Mouse (Mus musculus) embryonic facial prominence, embryonic 13.5 days (tissue): ENCODE data around the gene Ralgps1. TPM values are rescaled to one million over a fixed set of nuclear protein-coding genes. Genes with fewer than 3 reads are reported as not detected.
A peak's percentile ranks its signal among the peaks of the same experiment; 100 is the strongest.

Experiments used
- ATAC-seq: fragments of 200-750 bp; cut with Nextera tagmentation; 2 replicates; pipeline ENCODE4 v1.8.0; 2017; ENCODE audit warnings: low read depth; ENCODE audit not compliant: insufficient number of reproducible peaks, insufficient read depth, low FRiP score, low TSS enrichment
- H3K27ac ChIP-seq: fragments of 300-500 bp; sonication (generic); 2 replicates; pipeline ENCODE4 v1.5.1; 2015; ENCODE audit warnings: moderate library complexity, mild to moderate bottlenecking, inconsistent platforms
- H3K27me3 ChIP-seq: fragments of 300-500 bp; sonication (generic); 2 replicates; pipeline ENCODE4 v1.6.1; 2015; ENCODE audit warnings: mild to moderate bottlenecking, inconsistent platforms
- H3K36me3 ChIP-seq: fragments of 300-500 bp; sonication (generic); 2 replicates; pipeline ENCODE4 v1.6.1; 2015; ENCODE audit warnings: mild to moderate bottlenecking, inconsistent platforms
- H3K4me1 ChIP-seq: fragments of 300-500 bp; sonication (generic); 2 replicates; pipeline ENCODE4 v1.6.1; 2015; ENCODE audit warnings: inconsistent platforms
- H3K4me2 ChIP-seq: fragments of 300-500 bp; sonication (generic); 2 replicates; pipeline ENCODE4 v1.6.1; 2015; ENCODE audit warnings: moderate library complexity, mild to moderate bottlenecking, inconsistent platforms
- H3K4me3 ChIP-seq: fragments of 300-500 bp; sonication (generic); 2 replicates; pipeline ENCODE4 v1.5.1; 2015; ENCODE audit warnings: mild to moderate bottlenecking, inconsistent platforms
- H3K9ac ChIP-seq: fragments of 300-500 bp; sonication (generic); 2 replicates; pipeline ENCODE4 v1.6.1; 2015; ENCODE audit warnings: mild to moderate bottlenecking, inconsistent platforms
- H3K9me3 ChIP-seq: fragments of 300-500 bp; sonication (generic); 2 replicates; pipeline ENCODE4 v1.6.1; 2016; ENCODE audit warnings: inconsistent platforms
- WGBS: fragments of 180-500 bp; shearing (Covaris S2); methylation state at CpG from one replicate; pipeline ENCODE4 v1.1.7; 2015; ENCODE audit warnings: mixed read lengths; 5-methylcytosine and 5-hydroxymethylcytosine counted together
- polyA plus RNA-seq: library from polyadenylated mRNA; unstranded; fragments of >200 nt; fragmentation: Nextera tagmentation; extraction: Ambion mirVana; gene quantifications from 2 replicates; pipeline ENCODE4 v1.2.1, GENCODE M21; 2015

Ralgps1 gene
- polyA plus RNA-seq, 1 experiment from 2014 or later: 4.0 TPM

DNA sequence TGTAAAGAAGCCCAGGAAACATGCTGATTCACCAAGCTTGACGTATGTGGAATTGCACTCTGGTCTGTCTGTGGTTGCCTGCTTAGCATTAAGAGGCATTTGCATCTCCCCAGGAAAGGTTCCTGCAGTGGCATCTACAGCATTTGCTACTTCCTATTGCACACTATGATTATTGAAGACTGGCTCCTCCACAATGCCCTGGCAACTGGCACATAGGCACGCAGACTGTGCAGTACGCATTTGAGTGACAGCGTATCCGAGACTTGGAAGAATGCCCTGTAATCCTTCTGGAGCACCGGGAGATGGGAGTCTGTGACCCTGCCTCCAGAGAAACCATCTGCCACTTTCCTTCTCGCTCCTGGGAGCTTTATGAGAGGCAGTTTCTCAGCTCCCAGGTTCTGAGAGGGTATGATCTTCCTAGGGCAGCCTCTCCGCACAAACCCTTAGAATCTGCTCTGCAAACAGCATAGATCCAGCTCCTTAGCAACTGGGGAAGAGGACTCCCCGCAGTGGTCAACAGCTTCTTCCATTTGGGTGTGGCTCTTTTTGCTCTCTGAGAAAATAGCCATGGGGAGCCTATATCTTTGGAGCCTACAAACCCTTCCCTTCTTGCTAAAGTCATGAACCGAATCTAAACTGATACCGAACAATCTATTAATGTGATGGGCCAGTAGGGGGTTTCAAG, 22.8 kb upstream of the Ralgps1 start:
- no peak for ATAC-seq
- H3K4me3 ChIP-seq: no peak overlapping the region

GRCm38 (mm10) chr2:33393021-33393420, 21.7 kb upstream of the Ralgps1 start:
- Histone ChIP-seq H3K36me3 (no peaks in the 10 kb centered on the region), H3K9ac (no peak overlapping the region), H3K4me1 (no peaks in the 10 kb centered on the region), H3K27me3 (no peaks in the 10 kb centered on the region), H3K4me2 (no peak overlapping the region), H3K27ac (no peak overlapping the region), H3K4me3 (no peak overlapping the region), H3K9me3 (no peaks in the 10 kb centered on the region)
- no peak for ATAC-seq

More for the DNA sequence above, 22.8 kb upstream of the Ralgps1 start:
- Histone ChIP-seq H3K27ac (no peak overlapping the region), H3K4me1 (no peaks in the 10 kb centered on the region), H3K9ac (no peak overlapping the region), H3K36me3 (no peaks in the 10 kb centered on the region), H3K4me2 (no peak overlapping the region), H3K9me3 (no peaks in the 10 kb centered on the region), H3K27me3 (no peaks in the 10 kb centered on the region)
- WGBS: 79% methylated on average over 11 of the region's 11 CpGs

GRCm38 (mm10) chr2:33371648-33372408, 542 bp upstream of the Ralgps1 start:
- Histone ChIP-seq H3K4me1 (peaks cover 4% of the 10 kb centered on the region), H3K4me3 (peak overlapping the region; percentile 67), H3K27ac (no peak overlapping the region), H3K9ac (no peak overlapping the region), H3K9me3 (no peaks in the 10 kb centered on the region), H3K36me3 (no peaks in the 10 kb centered on the region), H3K4me2 (peak overlapping the region; percentile 71), H3K27me3 (no peaks in the 10 kb centered on the region)
- ATAC-seq: no peak
- 32% methylated on average over 18 of the region's 18 CpGs for WGBS

GRCm38 (mm10) chr2:33370276-33370776, 960 bp downstream of the Ralgps1 start:
- Histone ChIP-seq H3K27ac (no peak overlapping the region), H3K4me3 (peak overlapping the region; percentile 67), H3K9me3 (no peaks in the 10 kb centered on the region), H3K27me3 (no peaks in the 10 kb centered on the region), H3K4me1 (peaks cover 4% of the 10 kb centered on the region), H3K36me3 (no peaks in the 10 kb centered on the region), H3K4me2 (peak overlapping the region; percentile 71), H3K9ac (no peak overlapping the region)
- 10% methylated on average over 15 of the region's 15 CpGs for WGBS
- peak; percentile 29; the same call in 1 of the 2 replicates for ATAC-seq

DNA sequence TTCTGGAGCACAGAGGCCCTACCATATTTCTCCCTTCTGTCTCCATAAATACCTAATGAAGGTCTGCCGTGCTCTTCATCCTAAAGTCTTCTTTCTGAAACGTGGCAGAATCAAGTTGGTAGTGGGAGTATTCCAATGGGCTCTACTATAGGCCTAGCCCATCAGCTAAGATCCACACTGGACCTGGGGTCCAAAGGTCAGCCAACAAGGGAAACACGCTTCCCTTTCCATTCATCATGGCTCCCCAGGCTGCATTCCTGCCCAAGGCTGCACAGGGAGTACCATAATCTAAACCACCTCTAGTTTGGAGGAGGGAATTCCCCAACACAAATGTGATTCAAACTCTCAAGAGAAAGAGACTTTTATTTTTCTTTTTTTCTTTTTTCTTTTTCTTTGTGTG, 1.8 kb downstream of the Ralgps1 start:
- H3K9me3 ChIP-seq: no peaks in the 10 kb centered on the region
- H3K4me2 ChIP-seq: no peak overlapping the region
- no peak overlapping the region for H3K4me3 ChIP-seq
- no peaks in the 10 kb centered on the region for H3K27me3 ChIP-seq
- H3K9ac ChIP-seq: no peak overlapping the region
- WGBS: 60% methylated on average over 3 of the region's 3 CpGs
- H3K36me3 ChIP-seq: no peaks in the 10 kb centered on the region
- no peak for ATAC-seq
- peaks cover 4% of the 10 kb centered on the region for H3K4me1 ChIP-seq
- H3K27ac ChIP-seq: no peak overlapping the region

GRCm38 (mm10) chr2:33368486-33368885, 2.8 kb downstream of the Ralgps1 start:
- no peak for ATAC-seq

DNA sequence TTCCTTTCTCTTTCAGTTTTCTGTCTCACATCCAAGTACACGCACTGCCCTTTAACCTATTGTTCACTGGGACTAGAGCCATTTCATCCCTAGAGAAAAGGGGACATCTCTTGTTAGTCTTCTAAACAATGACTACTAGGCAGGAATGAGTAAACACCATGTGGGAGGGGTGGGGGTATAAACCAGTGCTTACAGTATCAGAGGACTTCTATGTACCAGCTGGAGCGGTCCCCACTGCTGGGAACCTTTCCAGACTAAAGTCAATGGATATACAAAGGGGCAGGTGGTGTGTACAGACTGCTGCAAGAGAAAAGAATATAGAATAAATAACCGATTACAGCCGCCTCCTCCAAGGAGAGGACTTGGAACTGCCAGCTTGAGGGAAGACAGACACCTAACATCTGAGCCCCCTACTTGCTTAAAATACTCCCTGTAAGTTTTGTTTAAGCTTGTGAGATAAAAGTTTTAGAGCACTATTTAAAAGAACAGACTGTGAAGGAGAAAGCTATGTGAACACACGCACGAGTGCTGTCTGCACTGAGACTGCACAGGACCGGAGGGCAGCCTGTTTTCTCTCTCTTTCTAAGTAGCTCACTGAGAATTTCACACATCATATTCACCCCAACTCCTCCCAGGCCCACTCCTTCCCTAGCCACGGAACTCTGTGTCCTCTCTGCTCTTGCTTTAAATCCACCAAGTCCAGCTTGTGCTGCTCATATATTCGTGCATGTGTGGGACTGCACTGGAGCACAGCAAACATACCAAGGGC, 5.4 kb downstream of the Ralgps1 start:
- Histone ChIP-seq H3K36me3 (no peaks in the 10 kb centered on the region), H3K27me3 (no peaks in the 10 kb centered on the region), H3K9ac (no peak overlapping the region), H3K9me3 (no peaks in the 10 kb centered on the region), H3K4me3 (no peak overlapping the region), H3K4me1 (peaks cover 4% of the 10 kb centered on the region), H3K4me2 (no peak overlapping the region), H3K27ac (no peak overlapping the region)
- no peak for ATAC-seq
- WGBS: 76% methylated on average over 9 of the region's 9 CpGs

More at GRCm38 (mm10) chr2:33368486-33368885, 2.8 kb downstream of the Ralgps1 start:
- H3K27ac ChIP-seq: no peak overlapping the region
- H3K9me3 ChIP-seq: no peaks in the 10 kb centered on the region
- no peak overlapping the region for H3K4me2 ChIP-seq
- no peak overlapping the region for H3K9ac ChIP-seq
- H3K4me3 ChIP-seq: no peak overlapping the region
- 83% methylated on average over 1 of the region's 1 CpGs for WGBS
- no peaks in the 10 kb centered on the region for H3K36me3 ChIP-seq
- H3K4me1 ChIP-seq: peaks cover 4% of the 10 kb centered on the region
- no peaks in the 10 kb centered on the region for H3K27me3 ChIP-seq

DNA sequence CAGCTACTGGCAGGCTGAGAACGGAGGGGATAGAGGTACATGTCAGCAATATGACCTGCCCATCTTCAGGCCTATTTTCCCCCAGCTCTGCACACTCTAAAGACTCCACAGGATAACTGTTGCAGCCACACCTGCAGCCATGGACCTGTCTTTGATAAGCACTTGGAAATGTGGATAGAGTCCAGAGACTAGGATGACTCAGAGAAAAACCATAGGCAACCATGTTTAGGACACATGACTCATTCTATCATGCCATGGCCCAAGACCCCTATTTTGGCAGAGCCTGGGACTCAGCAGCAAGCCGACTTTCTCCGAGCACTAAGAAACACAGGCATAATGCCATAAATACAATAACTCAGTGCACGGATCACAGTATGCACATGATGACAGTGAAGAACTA, 6.6 kb downstream of the Ralgps1 start:
- Histone ChIP-seq H3K9me3 (no peaks in the 10 kb centered on the region), H3K27me3 (no peaks in the 10 kb centered on the region), H3K4me3 (no peak overlapping the region), H3K27ac (no peak overlapping the region), H3K4me2 (no peak overlapping the region), H3K9ac (no peak overlapping the region), H3K4me1 (no peaks in the 10 kb centered on the region), H3K36me3 (no peaks in the 10 kb centered on the region)
- ATAC-seq: no peak
- WGBS: 93% methylated on average over 4 of the region's 4 CpGs

- Histone ChIP-seq H3K27me3 (no peaks in the 10 kb centered on the region), H3K9ac (no peak overlapping the region), H3K4me2 (no peak overlapping the region), H3K36me3 (no peaks in the 10 kb centered on the region), H3K9me3 (no peaks in the 10 kb centered on the region), H3K4me1 (no peaks in the 10 kb centered on the region), H3K4me3 (no peak overlapping the region), H3K27ac (no peak overlapping the region)
- no peak for ATAC-seq
- 82% methylated on average over 4 of the region's 4 CpGs for WGBS
These were observed 7.4 kb downstream of the Ralgps1 start for GRCm38 (mm10) chr2:33363890-33364289.

GRCm38 (mm10) chr2:33361139-33361716, 10.1 kb downstream of the Ralgps1 start:
- Histone ChIP-seq H3K9me3 (no peaks in the 10 kb centered on the region), H3K4me1 (no peaks in the 10 kb centered on the region), H3K9ac (no peak overlapping the region), H3K4me2 (no peak overlapping the region), H3K27me3 (no peaks in the 10 kb centered on the region), H3K4me3 (no peak overlapping the region), H3K27ac (no peak overlapping the region), H3K36me3 (no peaks in the 10 kb centered on the region)
- no peak for ATAC-seq
- WGBS: 75% methylated on average over 9 of the region's 9 CpGs

- Histone ChIP-seq H3K9me3 (no peaks in the 10 kb centered on the region), H3K36me3 (no peaks in the 10 kb centered on the region), H3K4me2 (no peak overlapping the region), H3K9ac (no peak overlapping the region), H3K27ac (no peak overlapping the region), H3K4me1 (no peaks in the 10 kb centered on the region), H3K4me3 (no peak overlapping the region), H3K27me3 (no peaks in the 10 kb centered on the region)
- WGBS: 72% methylated on average over 3 of the region's 3 CpGs
- ATAC-seq: no peak
These were observed 10.7 kb downstream of the Ralgps1 start for GRCm38 (mm10) chr2:33360564-33360963.
